Mouse (Mus musculus) B cell, adult 62 days (primary cell): ENCODE measurements around the gene Magea1. TPM values are rescaled to one million over a fixed set of nuclear protein-coding genes. Genes with fewer than 3 reads are reported as not detected.

Experiments used
- total RNA-seq: library from RNA; stranded (reverse); gene quantifications from 4 replicates; pipeline ENCODE4 v1.2.4, GENCODE M21; 2023

The Magea1 gene
- total RNA-seq: not detected in 4 replicates

GRCm38 (mm10) chrX:155089693-155090092 is at the start of gene Magea1:
Magea1 (minus strand) TSS chrX:155089793.

GRCm38 (mm10) chrX:155128312-155128711 is 38.7 kb upstream of the Magea1 start, which contains the start of gene Cldn34b2:
Cldn34b2 (minus strand) TSS chrX:155128412.

GRCm38 (mm10) chrX:155093566-155093965 is 4.0 kb upstream of the Magea1 start, which contains the start of gene Magea2:
Magea2 (minus strand) TSS chrX:155093666.

GRCm38 (mm10) chrX:155063045-155063444 is 26.5 kb downstream of the Magea1 start, which contains the start of gene Magea5:
Magea5 (minus strand) TSS chrX:155063145.

Other genes starting within 250 kb of the Magea1 start
- gene Cldn34b1, start 199.5 kb downstream of the Magea1 start, total RNA-seq: not detected in 4 replicates
- gene Magea6, start 153.8 kb downstream of the Magea1 start, total RNA-seq: not detected in 4 replicates
- gene Magea3, start 140.3 kb downstream of the Magea1 start, total RNA-seq: not detected in 4 replicates
- gene Magea8, start 93.9 kb downstream of the Magea1 start, total RNA-seq: not detected in 4 replicates
- not detected in 4 replicates for gene Magea5, start 26.6 kb downstream of the Magea1 start, total RNA-seq
- gene Magea2, start 3.9 kb upstream of the Magea1 start, total RNA-seq: not detected in 4 replicates
- not detected in 4 replicates for gene Cldn34b2, start 38.6 kb upstream of the Magea1 start, total RNA-seq
- gene Sat1, start 126.7 kb upstream of the Magea1 start, total RNA-seq: 272 to 319 TPM (median 299 TPM) in 4 replicates
- 19.4 to 24.7 TPM (median 22.7 TPM) in 4 replicates for gene Acot9, start 172.7 kb upstream of the Magea1 start, total RNA-seq